Mouse (Mus musculus) liver, adult 2 months (tissue): ENCODE results near the gene Gm17651.

Experiments
- CTCF ChIP-seq: fragments of 200-500 bp; IDR thresholded peaks from 2 replicates; pipeline ENCODE4 v1.5.1; 2011; ENCODE audit warnings: low read depth, low read length, control low read depth
- POLR2A ChIP-seq: fragments of 200-500 bp; IDR thresholded peaks from 2 replicates; pipeline ENCODE4 v1.6.1; 2011; ENCODE audit warnings: low read length, control low read depth; ENCODE audit not compliant: insufficient read depth; ENCODE audit errors: extremely low read depth

DNA sequence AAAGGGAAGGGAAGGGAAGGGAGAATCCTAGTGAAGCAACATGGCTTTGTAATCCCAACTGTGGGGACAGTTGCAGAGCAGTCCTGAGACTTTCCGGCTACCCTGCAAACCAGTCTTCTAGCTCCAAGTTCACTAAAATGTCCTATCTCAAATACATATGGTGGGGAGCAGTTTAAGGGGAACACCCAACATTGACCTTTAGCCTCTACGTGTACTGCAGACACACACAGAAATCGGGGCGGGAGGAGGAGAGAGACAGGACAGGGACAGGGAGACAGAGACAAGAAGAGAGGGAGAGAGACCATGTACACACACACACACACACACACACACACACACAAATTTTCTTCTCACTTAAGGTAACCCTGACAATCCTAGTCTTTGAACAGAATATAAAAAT lies 44.6 kb downstream of the Gm17651 start:
- TF ChIP-seq CTCF (no peak), POLR2A (no peak)
